33 mouse cellular contexts compared by ENCODE assay signal in genomic region chr19:20744630-20745029, GRCm38 (mm10). TPM values are rescaled to one million over a fixed set of nuclear protein-coding genes. Genes with fewer than 3 reads are reported as not detected.
"Had no signal": no experiment of that assay in that cellular context is flagged by ENCODE, and none has a peak within 500 bp of the region (broad histone marks: within the 10 kb centered on the region; RNA-seq: fewer than 3 reads in every experiment).

No protein-coding gene starts in this region.

- H3K4me1 ChIP-seq: limb, embryonic 10.5 days; limb, embryonic 12.5 days; limb, embryonic 13.5 days; limb, embryonic 15.5 days; liver, embryonic 12.5 days; liver, embryonic 13.5 days; liver, embryonic 15.5 days; megakaryocyte, embryonic 14.5 days; midbrain, embryonic 10.5 days; midbrain, embryonic 12.5 days; midbrain, embryonic 13.5 days; midbrain, embryonic 15.5 days; neural tube, embryonic 12.5 days had no signal

- DNase-seq: left cerebral cortex, postnatal 4 days; liver, embryonic 13.5 days; liver, postnatal 0 days; lung, adult 18-20 months; lung, adult 2 months; lung, embryonic 14.5 days; lung, postnatal 10 days; lung, postnatal 14 days; lung, postnatal 36 days; lung, postnatal 4 days; midbrain, embryonic 14.5 days had no signal

- H3K36me3 ChIP-seq: limb, embryonic 10.5 days; limb, embryonic 12.5 days; limb, embryonic 13.5 days; limb, embryonic 15.5 days; liver, embryonic 12.5 days; liver, embryonic 13.5 days; liver, embryonic 15.5 days; lung, embryonic 15.5 days; midbrain, embryonic 10.5 days; midbrain, embryonic 12.5 days; midbrain, embryonic 13.5 days; midbrain, embryonic 15.5 days; neural tube, embryonic 12.5 days had no signal

- ATAC-seq: liver, embryonic 12.5 days; liver, postnatal 0 days; lung, postnatal 0 days; midbrain, embryonic 13.5 days; midbrain, embryonic 15.5 days; midbrain, embryonic 16.5 days had no signal

- H3K9me3 ChIP-seq: limb, embryonic 10.5 days; limb, embryonic 12.5 days; limb, embryonic 13.5 days; limb, embryonic 15.5 days; liver, embryonic 12.5 days; liver, embryonic 13.5 days; liver, embryonic 15.5 days; lung, embryonic 15.5 days; megakaryocyte, embryonic 14.5 days; midbrain, embryonic 10.5 days; midbrain, embryonic 12.5 days; midbrain, embryonic 13.5 days; midbrain, embryonic 15.5 days; neural tube, embryonic 12.5 days had no signal

- H3K27me3 ChIP-seq: limb, embryonic 12.5 days; limb, embryonic 13.5 days; limb, embryonic 15.5 days; liver, embryonic 12.5 days; liver, embryonic 13.5 days; liver, embryonic 15.5 days; lung, embryonic 15.5 days; megakaryocyte, embryonic 14.5 days; midbrain, embryonic 12.5 days; midbrain, embryonic 13.5 days; midbrain, embryonic 15.5 days; neural tube, embryonic 12.5 days had no signal

- H3K4me2 ChIP-seq: limb, embryonic 12.5 days; limb, embryonic 13.5 days; limb, embryonic 15.5 days; liver, embryonic 11.5 days; liver, embryonic 12.5 days; liver, embryonic 13.5 days; liver, embryonic 15.5 days; lung, embryonic 14.5 days; lung, embryonic 15.5 days; midbrain, embryonic 11.5 days; midbrain, embryonic 12.5 days; midbrain, embryonic 13.5 days; midbrain, embryonic 15.5 days; neural tube, embryonic 12.5 days had no signal

- H3K9ac ChIP-seq: limb, embryonic 12.5 days; limb, embryonic 13.5 days; limb, embryonic 15.5 days; liver, embryonic 12.5 days; liver, embryonic 13.5 days; liver, embryonic 14.5 days; liver, embryonic 15.5 days; liver, postnatal 0 days; lung, embryonic 14.5 days; lung, embryonic 15.5 days; midbrain, embryonic 12.5 days; midbrain, embryonic 13.5 days; midbrain, embryonic 15.5 days; neural tube, embryonic 12.5 days had no signal

- H3K27ac ChIP-seq: left cerebral cortex, adult 2 months; limb, embryonic 10.5 days; limb, embryonic 12.5 days; limb, embryonic 13.5 days; limb, embryonic 15.5 days; liver, embryonic 12.5 days; liver, embryonic 13.5 days; liver, embryonic 14.5 days; liver, embryonic 15.5 days; lung, embryonic 15.5 days; macrophage; midbrain, embryonic 10.5 days; midbrain, embryonic 12.5 days; midbrain, embryonic 13.5 days; midbrain, embryonic 15.5 days; neural tube, embryonic 12.5 days had no signal

- H3K4me3 ChIP-seq: left cerebral cortex, adult 2 months; limb, embryonic 10.5 days; limb, embryonic 12.5 days; limb, embryonic 13.5 days; limb, embryonic 15.5 days; liver, embryonic 12.5 days; liver, embryonic 13.5 days; liver, embryonic 15.5 days; lung, embryonic 15.5 days; megakaryocyte, embryonic 14.5 days; midbrain, embryonic 10.5 days; midbrain, embryonic 12.5 days; midbrain, embryonic 13.5 days; midbrain, embryonic 15.5 days; myocyte; neural tube, embryonic 12.5 days had no signal

RNA-seq across cellular contexts. Expression of gene Aldh1a7, which starts 17.3 kb away (rescaled TPM):
- total RNA-seq: monocyte, adult 5-6 weeks had no signal
- polyA plus RNA-seq: macrophage, myocyte had no signal
